Mouse (Mus musculus) spleen, adult 12 weeks (tissue): Measurements from ENCODE around the gene Fuz.

Source experiments
- DNase-seq: peaks from one replicate; pipeline ENCODE4 v3.0.0; 2022; ENCODE audit warnings: low spot score

Gene Fuz

GRCm38 (mm10) chr7:44895593-44896434 lies at the start of gene Fuz:
TSS of gene Fuz (plus strand) at chr7:44896079.
- peak; percentile 72 for DNase-seq

- DNase-seq, result no peak
These were observed 49.1 kb upstream of the Fuz start for GRCm38 (mm10) chr7:44846804-44847203.

GRCm38 (mm10) chr7:44847772-44848171 lies 48.1 kb upstream of the Fuz start:
- DNase-seq, result no peak

- peak; percentile 95 for DNase-seq
These were observed 47.1 kb upstream of the Fuz start, which contains the start of the genes Akt1s1 and Tbc1d17 for GRCm38 (mm10) chr7:44848561-44849415. TSS of gene Akt1s1 (plus strand) at chr7:44848991. TSS of gene Tbc1d17 (minus strand) at chr7:44849079.

GRCm38 (mm10) chr7:44849416-44850111 lies 46.3 kb upstream of the Fuz start:
- peak; percentile 83 for DNase-seq

GRCm38 (mm10) chr7:44850146-44850545 lies 45.7 kb upstream of the Fuz start:
- no peak for DNase-seq

- DNase-seq, result no peak
These were observed 44.9 kb upstream of the Fuz start for GRCm38 (mm10) chr7:44850789-44851624.

GRCm38 (mm10) chr7:44851625-44852234 lies 44.1 kb upstream of the Fuz start:
- DNase-seq, result no peak

- DNase-seq, result no peak
These were observed 43.4 kb upstream of the Fuz start for GRCm38 (mm10) chr7:44852259-44853027.

- no peak for DNase-seq
These were observed 42.8 kb upstream of the Fuz start for GRCm38 (mm10) chr7:44853065-44853464.

GRCm38 (mm10) chr7:44853596-44854355 lies 42.1 kb upstream of the Fuz start:
- DNase-seq, result no peak

GRCm38 (mm10) chr7:44854356-44855031 lies 41.4 kb upstream of the Fuz start:
- peak; percentile 75 for DNase-seq

GRCm38 (mm10) chr7:44855036-44855435 lies 40.8 kb upstream of the Fuz start:
- DNase-seq, result no peak

GRCm38 (mm10) chr7:44856265-44856916 lies 39.5 kb upstream of the Fuz start:
- no peak for DNase-seq

- DNase-seq, result peak; percentile 79
These were observed 38.8 kb upstream of the Fuz start, which contains the start of gene Pnkp for GRCm38 (mm10) chr7:44857042-44857552. TSS of gene Pnkp (plus strand) at chr7:44857139.

GRCm38 (mm10) chr7:44857905-44858304 lies 38.0 kb upstream of the Fuz start:
- DNase-seq, result peak; percentile 57

- no peak for DNase-seq
These were observed 36.0 kb upstream of the Fuz start for GRCm38 (mm10) chr7:44859896-44860295.
